Mouse (Mus musculus) olfactory bulb, adult 2 months (tissue): ENCODE results near the gene Schip1.

ENCODE experiments used
- CTCF ChIP-seq: fragments of 200-500 bp; IDR thresholded peaks from 2 replicates; pipeline ENCODE4 v1.5.1; 2012; ENCODE audit warnings: low read depth, mild to moderate bottlenecking, low read length, moderate library complexity; ENCODE audit not compliant: insufficient read depth
- POLR2A ChIP-seq: fragments of 200-500 bp; IDR thresholded peaks from 2 replicates; pipeline ENCODE4 v1.6.1; 2012; ENCODE audit warnings: mild to moderate bottlenecking, low read depth, low read length, moderate library complexity; ENCODE audit not compliant: insufficient read depth

GRCm38 (mm10) chr3:68617708-68618107 is 553.1 kb downstream of the Schip1 start:
- TF ChIP-seq CTCF (no peak), POLR2A (no peak)
